Mouse (Mus musculus): ENCODE results near the gene Tmem167b. TPM values are rescaled to one million over a fixed set of nuclear protein-coding genes. Genes with fewer than 3 reads are reported as not detected.

The Tmem167b gene
- total and polyA plus RNA-seq, 2 experiments from 2014 or later, result 22.4 to 25.4 TPM

DNA sequence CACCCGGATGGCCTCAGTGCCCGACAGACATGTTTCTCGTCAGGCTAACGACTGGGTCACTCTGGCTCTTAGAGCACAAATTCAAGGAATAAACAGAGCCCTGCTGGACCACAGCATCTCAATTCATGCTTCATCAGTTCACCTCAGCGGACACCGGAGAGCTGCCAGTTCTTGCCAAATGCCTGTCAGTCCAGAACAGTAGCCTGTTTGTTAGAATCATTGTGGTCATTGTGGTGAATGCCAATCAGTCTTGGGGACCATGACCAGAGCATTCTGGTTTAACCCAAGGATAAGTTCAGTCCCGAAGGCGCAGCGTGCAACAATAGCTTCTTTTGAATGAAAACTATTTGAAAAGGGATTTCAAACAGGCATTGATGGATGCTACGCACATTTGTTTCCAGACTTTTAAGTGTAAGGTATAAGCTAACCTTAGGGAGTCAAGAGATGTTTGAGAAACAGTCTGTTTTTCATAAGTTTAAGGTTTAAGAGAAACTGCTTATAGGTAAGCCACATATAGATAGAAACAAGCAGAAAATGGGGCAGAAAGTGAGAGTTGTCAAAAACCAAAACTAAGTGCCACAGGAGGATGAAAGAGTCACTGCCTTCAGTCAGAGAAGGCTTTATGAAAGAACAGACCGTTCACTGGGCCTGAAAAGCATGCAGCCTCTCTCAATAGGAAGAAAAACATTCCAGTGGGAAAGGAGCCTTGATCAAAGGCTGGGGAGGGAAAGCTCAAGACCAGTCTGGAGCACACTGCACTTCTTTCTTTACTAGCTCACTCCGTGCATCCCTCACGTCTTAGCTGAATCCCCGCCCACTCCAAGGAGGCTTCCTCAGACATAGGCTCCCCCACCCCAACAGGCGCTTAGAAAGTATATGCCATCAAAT is 6.0 kb upstream of the Tmem167b start:
- 60% methylated on average over 15 of the region's 15 CpGs for WGBS
- ATAC-seq (ENCODE audit: insufficient read depth, low read depth), result no peak

DNA sequence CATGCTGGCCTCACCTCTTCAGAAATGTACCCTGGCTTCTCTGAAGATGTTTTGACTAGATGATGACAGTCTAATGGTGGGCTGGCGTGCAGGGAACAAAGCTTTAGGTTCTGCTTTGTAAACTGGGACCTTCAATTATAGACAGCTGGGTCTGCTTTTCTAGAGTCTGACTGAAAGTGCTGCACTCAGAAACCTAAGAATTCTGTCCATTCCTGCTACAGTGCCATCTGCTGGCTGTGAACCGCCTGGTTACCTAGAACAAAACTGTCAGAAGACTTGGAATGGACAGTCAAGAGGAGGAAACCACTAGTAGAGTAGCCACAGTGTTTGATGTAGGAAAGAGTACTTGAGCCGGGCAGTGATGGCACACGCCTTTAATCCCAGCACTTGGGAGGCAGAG is 1.0 kb upstream of the Tmem167b start:
- H3K9ac ChIP-seq (replicated peaks; ENCODE audit: low read depth, low read length), result peak overlapping the region; percentile 57
- no peaks in the 10 kb centered on the region for H3K9me3 ChIP-seq (replicated peaks; ENCODE audit: control insufficient read depth, low read length)
- H3K4me1 ChIP-seq (ENCODE audit: control insufficient read depth, insufficient read depth), result no peaks in the 10 kb centered on the region
- TF ChIP-seq CTCF (IDR thresholded peaks at IDR 0.05; ENCODE audit: low read depth) (peak; percentile 87), EP300 (IDR thresholded peaks at IDR 0.05; ENCODE audit: low read depth) (no peak)
- H3K4me3 ChIP-seq (ENCODE audit: low read depth, low read length), result peak overlapping the region; percentile 96
- H3K27me3 ChIP-seq (ENCODE audit: control insufficient read depth, insufficient read depth, low read length), result no peaks in the 10 kb centered on the region
- peak overlapping the region; percentile 83 for H3K4me2 ChIP-seq (ENCODE audit: low read depth, low read length)
- DNase-seq (ENCODE audit: low spot score), result peak; percentile 79
- ATAC-seq (ENCODE audit: insufficient read depth, low read depth), result no peak; the same call in 1 of the 2 replicates
- peaks cover 19% of the 10 kb centered on the region for H3K36me3 ChIP-seq (replicated peaks; ENCODE audit: control insufficient read depth, insufficient read depth, low read length)
- peak overlapping the region; percentile 90 for H3K27ac ChIP-seq (ENCODE audit: low read depth)
- WGBS, result 3% methylated on average over 4 of the region's 4 CpGs

More for the DNA sequence above, 6.0 kb upstream of the Tmem167b start:
- H3K36me3 ChIP-seq (replicated peaks; ENCODE audit: control insufficient read depth, insufficient read depth, low read length), result no peaks in the 10 kb centered on the region
- no peak overlapping the region for H3K4me3 ChIP-seq (ENCODE audit: low read depth, low read length)
- no peak overlapping the region for H3K27ac ChIP-seq (ENCODE audit: low read depth)
- no peaks in the 10 kb centered on the region for H3K27me3 ChIP-seq (ENCODE audit: control insufficient read depth, insufficient read depth, low read length)
- TF ChIP-seq CTCF (IDR thresholded peaks at IDR 0.05; ENCODE audit: low read depth) (no peak), EP300 (IDR thresholded peaks at IDR 0.05; ENCODE audit: low read depth) (no peak)
- DNase-seq (ENCODE audit: low spot score), result no peak
- H3K4me2 ChIP-seq (ENCODE audit: low read depth, low read length), result no peak overlapping the region
- H3K9me3 ChIP-seq (replicated peaks; ENCODE audit: control insufficient read depth, low read length), result no peaks in the 10 kb centered on the region
- H3K4me1 ChIP-seq (ENCODE audit: control insufficient read depth, insufficient read depth), result peaks cover 11% of the 10 kb centered on the region
- H3K9ac ChIP-seq (replicated peaks; ENCODE audit: low read depth, low read length), result no peak overlapping the region

DNA sequence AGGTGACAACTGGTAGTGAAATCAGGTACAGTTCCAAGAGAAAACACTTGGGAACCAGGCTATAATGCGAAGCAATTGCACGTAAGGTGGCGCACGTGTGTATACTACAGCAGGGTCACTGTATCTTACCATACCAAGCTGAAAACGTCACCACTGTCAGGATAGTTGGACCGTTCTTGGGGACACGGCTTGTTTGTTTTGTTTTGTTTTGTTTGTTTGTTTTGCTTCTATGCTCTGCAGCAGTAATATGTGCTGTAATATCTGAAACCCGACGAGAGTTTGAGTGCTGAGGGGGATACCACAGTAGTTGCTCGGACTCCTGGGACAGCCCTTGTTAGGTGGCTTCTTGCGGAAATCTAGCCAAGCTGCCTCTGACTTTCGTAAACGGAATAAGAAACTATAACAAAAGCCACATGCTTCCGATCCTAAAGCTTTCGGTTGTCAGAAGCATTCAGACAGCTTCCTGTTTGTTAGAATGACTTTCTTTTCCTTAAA is 558 bp upstream of the Tmem167b start:
- TF ChIP-seq CTCF (IDR thresholded peaks at IDR 0.05; ENCODE audit: low read depth), result no peak
- no peak for TF ChIP-seq EP300 (IDR thresholded peaks at IDR 0.05; ENCODE audit: low read depth)

DNA sequence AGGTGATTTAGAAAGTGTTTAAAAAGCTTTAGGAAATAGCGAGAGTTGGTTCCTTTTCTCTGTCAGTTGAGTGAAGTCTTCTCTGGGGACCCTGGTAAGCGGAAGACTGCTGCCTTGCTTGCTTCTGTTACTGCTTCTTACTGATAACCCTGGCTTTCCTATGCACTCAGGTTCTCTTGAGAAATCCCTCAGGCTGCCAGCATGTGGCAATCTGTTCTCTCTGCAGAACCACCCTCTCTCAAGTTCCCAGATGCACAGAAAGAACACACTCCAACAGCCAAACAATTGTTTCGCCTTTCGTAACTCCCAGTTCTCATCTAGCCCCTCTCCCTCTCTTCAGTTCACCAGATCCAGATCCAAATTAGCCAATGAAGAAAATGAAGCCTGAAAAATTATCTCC is 4.4 kb downstream of the Tmem167b start:
- DNase-seq (ENCODE audit: low spot score) (no peak), ATAC-seq (ENCODE audit: insufficient read depth, low read depth) (no peak)
- H3K4me2 ChIP-seq (ENCODE audit: low read depth, low read length), result no peak overlapping the region
- 89% methylated on average over 4 of the region's 4 CpGs for WGBS
- H3K27me3 ChIP-seq (ENCODE audit: control insufficient read depth, insufficient read depth, low read length), result no peaks in the 10 kb centered on the region
- TF ChIP-seq EP300 (IDR thresholded peaks at IDR 0.05; ENCODE audit: low read depth), result no peak
- no peak for TF ChIP-seq CTCF (IDR thresholded peaks at IDR 0.05; ENCODE audit: low read depth)
- H3K27ac ChIP-seq (ENCODE audit: low read depth), result no peak overlapping the region
- no peaks in the 10 kb centered on the region for H3K9me3 ChIP-seq (replicated peaks; ENCODE audit: control insufficient read depth, low read length)
- H3K36me3 ChIP-seq (replicated peaks; ENCODE audit: control insufficient read depth, insufficient read depth, low read length), result peaks cover 33% of the 10 kb centered on the region
- H3K9ac ChIP-seq (replicated peaks; ENCODE audit: low read depth, low read length), result no peak overlapping the region
- no peak overlapping the region for H3K4me3 ChIP-seq (ENCODE audit: low read depth, low read length)
- peaks cover 4% of the 10 kb centered on the region; the same call in 1 of the 2 replicates for H3K4me1 ChIP-seq (ENCODE audit: control insufficient read depth, insufficient read depth)

More for the DNA sequence above, 558 bp upstream of the Tmem167b start:
- Histone ChIP-seq H3K27me3 (ENCODE audit: control insufficient read depth, insufficient read depth, low read length) (no peaks in the 10 kb centered on the region), H3K36me3 (replicated peaks; ENCODE audit: control insufficient read depth, insufficient read depth, low read length) (peaks cover 24% of the 10 kb centered on the region), H3K4me2 (ENCODE audit: low read depth, low read length) (peak overlapping the region; percentile 83), H3K4me1 (ENCODE audit: control insufficient read depth, insufficient read depth) (no peaks in the 10 kb centered on the region), H3K9me3 (replicated peaks; ENCODE audit: control insufficient read depth, low read length) (no peaks in the 10 kb centered on the region), H3K9ac (replicated peaks; ENCODE audit: low read depth, low read length) (peak overlapping the region; percentile 57), H3K27ac (ENCODE audit: low read depth) (peak overlapping the region; percentile 90), H3K4me3 (ENCODE audit: low read depth, low read length) (peak overlapping the region; percentile 96)
- WGBS, result 7% methylated on average over 15 of the region's 15 CpGs
- peak; percentile 65 for ATAC-seq (ENCODE audit: insufficient read depth, low read depth)
- peak; percentile 66 for DNase-seq (ENCODE audit: low spot score)

DNA sequence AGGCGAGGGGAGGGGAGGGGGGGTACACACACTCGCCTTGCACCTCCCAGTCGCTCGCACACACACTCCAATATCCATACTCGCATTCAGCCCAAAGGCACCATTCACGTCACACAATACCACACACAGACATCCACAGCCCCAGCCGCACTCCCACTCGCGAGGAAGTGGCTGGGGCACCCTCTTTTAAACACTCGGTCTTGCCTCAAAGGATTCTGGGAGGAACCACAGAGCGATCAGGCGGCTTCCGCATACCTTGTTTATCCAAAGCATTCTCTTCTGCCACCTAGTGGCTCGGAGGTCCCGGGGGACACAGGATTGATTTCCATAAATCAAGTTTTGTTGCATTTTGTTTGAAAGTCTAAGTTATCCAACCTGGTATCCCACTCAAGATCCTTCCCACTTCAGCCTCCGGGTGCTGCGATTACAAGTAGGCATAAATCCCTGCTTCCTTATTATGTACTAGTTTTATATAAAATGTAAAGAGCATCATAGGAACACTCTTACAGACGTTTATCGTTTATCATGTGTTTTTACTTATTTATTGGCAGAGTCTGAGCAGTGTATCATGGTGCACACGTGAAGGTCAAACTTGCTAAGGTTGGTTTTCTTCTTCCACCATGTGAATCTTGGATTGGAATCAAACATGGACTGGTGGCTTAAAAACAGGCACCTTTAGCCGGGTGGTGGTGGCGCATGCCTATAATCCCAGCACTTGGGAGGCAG is 7.5 kb downstream of the Tmem167b start:
- Histone ChIP-seq H3K27ac (ENCODE audit: low read depth) (peak overlapping the region; percentile 79), H3K36me3 (replicated peaks; ENCODE audit: control insufficient read depth, insufficient read depth, low read length) (peaks cover 28% of the 10 kb centered on the region), H3K4me2 (ENCODE audit: low read depth, low read length) (peak overlapping the region; percentile 84), H3K4me3 (ENCODE audit: low read depth, low read length) (peak overlapping the region; percentile 70), H3K9ac (replicated peaks; ENCODE audit: low read depth, low read length) (peak overlapping the region; percentile 86), H3K4me1 (ENCODE audit: control insufficient read depth, insufficient read depth) (peaks cover 4% of the 10 kb centered on the region; the same call in 1 of the 2 replicates), H3K9me3 (replicated peaks; ENCODE audit: control insufficient read depth, low read length) (no peaks in the 10 kb centered on the region), H3K27me3 (ENCODE audit: control insufficient read depth, insufficient read depth, low read length) (no peaks in the 10 kb centered on the region)
- DNase-seq (ENCODE audit: low spot score) (peak; percentile 96), ATAC-seq (ENCODE audit: insufficient read depth, low read depth) (peak; percentile 98)
- peak; percentile 96 for TF ChIP-seq CTCF (IDR thresholded peaks at IDR 0.05; ENCODE audit: low read depth)
- TF ChIP-seq EP300 (IDR thresholded peaks at IDR 0.05; ENCODE audit: low read depth), result peak; percentile 35; the same call in 1 of the 2 replicates
- 16% methylated on average over 22 of the region's 22 CpGs for WGBS
